Mouse (Mus musculus): ENCODE data around the gene BC030867. TPM values are rescaled to one million over a fixed set of nuclear protein-coding genes. Genes with fewer than 3 reads are reported as not detected.
A peak's percentile ranks its signal among the peaks of the same experiment; 100 is the strongest.

The BC030867 gene
- polyA plus RNA-seq, 1 experiment: 1.9 TPM

DNA sequence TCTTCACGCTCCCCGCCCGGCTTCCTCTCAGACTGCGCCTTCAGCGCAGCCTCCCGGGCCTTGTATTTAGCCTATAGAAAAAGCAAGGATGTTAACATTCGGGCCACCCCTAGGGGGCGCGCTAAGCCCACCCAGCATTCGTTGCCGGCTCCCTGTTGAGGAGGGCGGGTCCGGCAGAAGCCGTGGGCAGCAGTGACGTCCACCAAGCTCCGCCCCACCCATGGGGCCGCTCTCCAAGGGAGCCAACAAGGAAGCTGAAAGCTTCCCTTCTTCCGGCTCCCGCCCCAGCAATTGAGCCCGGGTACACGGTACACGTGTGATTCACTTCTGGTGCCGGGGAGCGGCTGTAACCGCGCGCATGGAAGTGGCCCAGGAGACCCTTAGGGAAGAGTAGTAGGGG lies 60.3 kb downstream of the BC030867 start:
- Histone ChIP-seq H3K4me3 (ENCODE audit: extremely low read depth, insufficient read depth, insufficient read length) (peak overlapping the region; percentile 55; the same call in 1 of the 2 replicates), H3K27me3 (ENCODE audit: control insufficient read depth, insufficient read depth, low read length) (no peaks in the 10 kb centered on the region), H3K27ac (ENCODE audit: insufficient read depth, low read length) (peak overlapping the region; percentile 76), H3K4me1 (ENCODE audit: control insufficient read depth, insufficient read depth, insufficient read length) (peaks cover 17% of the 10 kb centered on the region; the same call in 1 of the 2 replicates), H3K36me3 (ENCODE audit: control insufficient read depth, insufficient read depth, low read length) (peaks cover 40% of the 10 kb centered on the region)
- DNase-seq (ENCODE audit: low read depth in 1 of 2, low spot score in 2 of 2): peak; percentile 88 to 94
- 1% methylated on average over 27 of the region's 27 CpGs for WGBS
- TF ChIP-seq POLR2A (IDR thresholded peaks at IDR 0.05; ENCODE audit: low read depth, low read length) (no peak), CTCF (IDR thresholded peaks at IDR 0.05; ENCODE audit: extremely low read depth, insufficient read depth, insufficient read length, insufficient replicate concordance) (peak; percentile 94)

DNA sequence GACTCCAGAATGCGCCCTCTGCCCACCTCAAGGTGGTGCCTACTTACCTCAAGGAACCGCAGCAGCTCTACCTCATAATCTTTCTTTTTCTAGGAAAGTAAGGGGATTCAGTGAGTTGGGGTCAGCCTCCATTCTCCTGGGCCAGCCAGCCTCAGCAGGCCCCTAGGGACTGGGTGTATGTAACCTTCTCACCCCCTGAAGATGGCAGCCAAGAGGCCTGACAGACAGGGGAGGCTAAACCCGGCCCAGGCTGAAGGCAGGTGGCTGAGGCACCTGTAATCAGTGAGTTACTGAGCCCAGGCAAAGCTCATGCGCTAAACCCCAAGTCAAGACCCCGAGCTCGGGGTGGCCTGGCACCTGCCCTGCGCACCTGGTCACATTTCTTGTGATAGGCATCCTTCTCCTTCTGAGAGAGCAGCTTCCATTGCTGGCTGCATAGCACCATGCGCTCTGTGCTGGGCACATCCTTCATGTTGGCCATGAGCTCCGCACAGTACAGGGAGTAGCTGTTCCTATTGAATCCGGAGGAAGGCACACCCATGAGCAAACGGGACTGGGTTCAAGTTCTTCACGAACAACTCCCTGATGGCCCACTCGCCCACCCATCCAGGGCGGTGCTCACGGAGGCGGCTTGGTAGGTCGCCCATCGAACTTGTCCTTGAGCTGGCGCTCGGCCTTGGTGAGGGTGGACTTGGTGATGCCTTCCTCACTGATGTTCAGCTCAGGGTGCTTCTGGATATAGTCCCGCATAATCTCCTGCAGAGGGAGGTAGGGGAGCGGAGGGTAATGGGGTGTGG lies 61.3 kb downstream of the BC030867 start:
- Histone ChIP-seq H3K4me1 (ENCODE audit: control insufficient read depth, insufficient read depth, insufficient read length) (peaks cover 17% of the 10 kb centered on the region; the same call in 1 of the 2 replicates), H3K36me3 (ENCODE audit: control insufficient read depth, insufficient read depth, low read length) (peaks cover 46% of the 10 kb centered on the region), H3K4me3 (ENCODE audit: extremely low read depth, insufficient read depth, insufficient read length) (peak overlapping the region; percentile 55; the same call in 1 of the 2 replicates), H3K27ac (ENCODE audit: insufficient read depth, low read length) (no peak overlapping the region; the same call in 1 of the 2 replicates), H3K27me3 (ENCODE audit: control insufficient read depth, insufficient read depth, low read length) (no peaks in the 10 kb centered on the region)
- no peak for DNase-seq (ENCODE audit: low read depth in 1 of 2, low spot score in 2 of 2)
- TF ChIP-seq POLR2A (IDR thresholded peaks at IDR 0.05; ENCODE audit: low read depth, low read length) (no peak; the same call in 1 of the 2 replicates), CTCF (IDR thresholded peaks at IDR 0.05; ENCODE audit: extremely low read depth, insufficient read depth, insufficient read length, insufficient replicate concordance) (no peak)
- WGBS: 86% methylated on average over 22 of the region's 22 CpGs

DNA sequence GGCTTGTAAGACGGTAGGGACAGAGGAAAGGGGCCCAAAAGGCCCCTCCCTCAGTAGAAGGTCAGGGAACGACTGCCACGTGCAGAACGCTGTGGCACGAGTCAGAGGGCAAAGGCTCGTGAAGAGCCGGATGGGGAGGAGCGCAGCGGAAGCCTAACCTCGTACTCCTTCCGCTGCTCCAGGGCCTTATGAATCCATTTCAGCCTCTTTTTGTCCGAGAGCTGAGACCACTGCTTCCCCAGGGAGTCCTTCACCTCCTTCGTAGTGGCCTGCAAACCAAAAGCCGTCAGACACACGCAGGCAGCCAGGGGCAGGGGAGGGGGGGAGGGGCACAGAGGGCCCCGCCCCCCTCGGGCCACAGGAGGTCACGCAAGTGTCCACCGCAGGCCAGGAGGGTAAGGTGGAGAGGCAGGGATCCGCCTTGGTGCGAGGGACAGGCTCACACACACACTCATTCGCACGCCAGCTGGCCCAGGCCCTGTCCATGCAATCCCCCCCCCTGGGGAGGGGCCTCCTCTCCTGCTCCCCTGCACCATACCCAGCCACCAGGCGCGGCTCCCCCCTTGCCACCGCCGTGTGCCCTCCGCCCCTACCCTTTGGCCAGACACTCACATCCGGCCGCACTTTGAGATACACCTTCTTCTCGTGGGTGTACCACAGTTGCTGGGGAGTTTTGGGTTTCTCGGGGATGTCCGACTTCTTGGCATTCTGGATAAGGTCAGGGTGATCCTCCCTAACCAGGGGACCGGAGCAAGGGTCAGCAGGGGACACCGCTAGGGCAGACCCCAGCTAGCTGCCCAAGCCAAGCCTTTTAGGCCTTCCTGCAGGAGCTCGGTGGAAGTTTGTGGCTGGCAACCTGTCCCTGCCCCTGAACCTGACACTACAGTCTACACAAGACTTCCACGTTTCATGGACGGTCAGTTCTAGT lies 62.4 kb downstream of the BC030867 start:
- TF ChIP-seq POLR2A (IDR thresholded peaks at IDR 0.05; ENCODE audit: low read depth, low read length) (no peak), CTCF (IDR thresholded peaks at IDR 0.05; ENCODE audit: extremely low read depth, insufficient read depth, insufficient read length, insufficient replicate concordance) (no peak)
- no peak for DNase-seq (ENCODE audit: low read depth in 1 of 2, low spot score in 2 of 2)
- peaks cover 22% of the 10 kb centered on the region; the same call in 1 of the 2 replicates for H3K4me1 ChIP-seq (ENCODE audit: control insufficient read depth, insufficient read depth, insufficient read length)
- no peak overlapping the region for H3K27ac ChIP-seq (ENCODE audit: insufficient read depth, low read length)
- peaks cover 46% of the 10 kb centered on the region for H3K36me3 ChIP-seq (ENCODE audit: control insufficient read depth, insufficient read depth, low read length)
- WGBS: 85% methylated on average over 33 of the region's 38 CpGs
- no peak overlapping the region for H3K4me3 ChIP-seq (ENCODE audit: extremely low read depth, insufficient read depth, insufficient read length)
- no peaks in the 10 kb centered on the region for H3K27me3 ChIP-seq (ENCODE audit: control insufficient read depth, insufficient read depth, low read length)

DNA sequence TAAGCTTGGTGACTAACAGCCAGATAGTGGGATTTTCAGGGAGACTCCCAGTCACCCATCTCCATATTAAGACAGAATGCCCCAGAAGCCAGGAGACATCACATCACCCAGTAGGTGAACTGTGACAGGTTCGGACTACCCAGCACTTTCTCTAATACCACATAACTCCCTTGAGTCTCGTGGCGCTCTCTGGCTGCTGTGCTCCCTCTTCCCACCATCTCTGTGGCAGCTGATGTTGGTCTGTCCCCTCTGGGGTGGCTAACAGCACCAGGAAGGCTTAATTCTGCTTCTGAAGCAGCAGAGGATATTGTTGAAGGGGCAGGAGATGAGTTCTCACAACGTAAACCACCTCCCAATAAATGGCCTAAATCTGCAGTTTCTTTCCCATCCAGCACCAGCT lies 63.3 kb downstream of the BC030867 start:
- H3K36me3 ChIP-seq (ENCODE audit: control insufficient read depth, insufficient read depth, low read length): peaks cover 38% of the 10 kb centered on the region
- 93% methylated on average over 4 of the region's 4 CpGs for WGBS
- TF ChIP-seq POLR2A (IDR thresholded peaks at IDR 0.05; ENCODE audit: low read depth, low read length) (no peak), CTCF (IDR thresholded peaks at IDR 0.05; ENCODE audit: extremely low read depth, insufficient read depth, insufficient read length, insufficient replicate concordance) (no peak)
- H3K4me3 ChIP-seq (ENCODE audit: extremely low read depth, insufficient read depth, insufficient read length): no peak overlapping the region
- no peaks in the 10 kb centered on the region for H3K27me3 ChIP-seq (ENCODE audit: control insufficient read depth, insufficient read depth, low read length)
- no peak for DNase-seq (ENCODE audit: low read depth in 1 of 2, low spot score in 2 of 2)
- peaks cover 26% of the 10 kb centered on the region; the same call in 1 of the 2 replicates for H3K4me1 ChIP-seq (ENCODE audit: control insufficient read depth, insufficient read depth, insufficient read length)
- no peak overlapping the region for H3K27ac ChIP-seq (ENCODE audit: insufficient read depth, low read length)

DNA sequence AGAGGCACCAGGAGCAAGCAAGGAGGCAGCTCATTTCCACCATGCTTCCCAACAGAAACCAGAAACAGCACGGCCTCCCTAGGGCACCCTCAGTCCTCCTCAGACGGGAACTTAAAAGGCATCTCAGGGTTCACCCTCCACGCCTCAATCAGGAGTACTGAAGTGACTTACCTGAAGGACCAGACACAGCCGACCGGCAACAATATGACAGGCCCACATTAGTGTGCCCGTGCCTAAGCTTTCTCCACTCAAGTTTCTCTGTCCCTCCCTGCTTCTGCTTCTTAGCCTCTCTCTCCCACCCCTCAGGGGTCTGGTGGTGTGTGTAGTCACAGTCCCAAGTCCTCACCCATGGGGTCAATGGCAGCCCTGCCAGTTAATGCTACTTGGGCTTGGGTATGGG lies 63.9 kb downstream of the BC030867 start:
- TF ChIP-seq POLR2A (IDR thresholded peaks at IDR 0.05; ENCODE audit: low read depth, low read length) (no peak), CTCF (IDR thresholded peaks at IDR 0.05; ENCODE audit: extremely low read depth, insufficient read depth, insufficient read length, insufficient replicate concordance) (no peak)
- WGBS: 94% methylated on average over 6 of the region's 6 CpGs
- H3K27ac ChIP-seq (ENCODE audit: insufficient read depth, low read length): no peak overlapping the region
- H3K36me3 ChIP-seq (ENCODE audit: control insufficient read depth, insufficient read depth, low read length): peaks cover 33% of the 10 kb centered on the region
- DNase-seq (ENCODE audit: low read depth in 1 of 2, low spot score in 2 of 2): no peak
- no peak overlapping the region for H3K4me3 ChIP-seq (ENCODE audit: extremely low read depth, insufficient read depth, insufficient read length)
- peaks cover 26% of the 10 kb centered on the region; the same call in 1 of the 2 replicates for H3K4me1 ChIP-seq (ENCODE audit: control insufficient read depth, insufficient read depth, insufficient read length)
- no peaks in the 10 kb centered on the region for H3K27me3 ChIP-seq (ENCODE audit: control insufficient read depth, insufficient read depth, low read length)

DNA sequence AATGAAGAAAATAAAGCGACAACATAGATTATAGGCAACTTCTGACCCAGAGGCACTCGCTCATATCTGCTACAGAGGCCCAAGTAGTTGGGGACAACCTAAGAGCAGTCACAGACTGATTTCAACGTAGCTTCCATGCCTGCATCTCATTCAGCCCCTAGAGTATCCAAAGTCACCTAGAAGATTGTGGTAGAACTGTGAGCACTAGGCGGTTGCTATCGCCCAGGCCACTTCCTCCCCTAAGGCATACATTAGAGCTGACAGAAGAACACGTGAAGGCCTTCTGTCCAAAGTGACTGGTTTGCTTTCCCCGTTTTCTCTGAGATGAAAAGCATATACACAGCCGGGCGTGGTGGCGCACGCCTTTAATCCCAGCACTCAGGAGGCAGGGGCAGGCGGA lies 65.6 kb downstream of the BC030867 start:
- no peak for DNase-seq (ENCODE audit: low read depth in 1 of 2, low spot score in 2 of 2)
- H3K27me3 ChIP-seq (ENCODE audit: control insufficient read depth, insufficient read depth, low read length): no peaks in the 10 kb centered on the region
- no peak overlapping the region for H3K4me3 ChIP-seq (ENCODE audit: extremely low read depth, insufficient read depth, insufficient read length)
- peaks cover 21% of the 10 kb centered on the region; the same call in 1 of the 2 replicates for H3K4me1 ChIP-seq (ENCODE audit: control insufficient read depth, insufficient read depth, insufficient read length)
- no peak overlapping the region for H3K27ac ChIP-seq (ENCODE audit: insufficient read depth, low read length)
- TF ChIP-seq POLR2A (IDR thresholded peaks at IDR 0.05; ENCODE audit: low read depth, low read length): no peak
- no peak for TF ChIP-seq CTCF (IDR thresholded peaks at IDR 0.05; ENCODE audit: extremely low read depth, insufficient read depth, insufficient read length, insufficient replicate concordance)
- H3K36me3 ChIP-seq (ENCODE audit: control insufficient read depth, insufficient read depth, low read length): peaks cover 26% of the 10 kb centered on the region
- WGBS: 86% methylated on average over 12 of the region's 12 CpGs

Other genes starting within 250 kb of the BC030867 start
- gene Mpp3, start 220.4 kb upstream of the BC030867 start, polyA plus RNA-seq (2012; rRNA removed): 2.1 and 2.7 TPM in 2 replicates
- 12.3 and 12.8 TPM in 2 replicates for gene Cd300lg, start 207.4 kb upstream of the BC030867 start, polyA plus RNA-seq (2012; rRNA removed)
- gene Mpp2, start 160.4 kb upstream of the BC030867 start, polyA plus RNA-seq (2012; rRNA removed): 7.5 TPM in 2 replicates
- gene Ppy, start 147.6 kb upstream of the BC030867 start, polyA plus RNA-seq (2012; rRNA removed): 0.29 and 0.50 TPM in 2 replicates
- 0.72 TPM in 1 of 2 replicates, not detected in the other for gene Pyy, start 141.1 kb upstream of the BC030867 start, polyA plus RNA-seq (2012; rRNA removed)
- 0.20 and 0.58 TPM in 2 replicates for gene Nags, start 103.4 kb upstream of the BC030867 start, polyA plus RNA-seq (2012; rRNA removed)
- gene Tmem101, start 92.5 kb upstream of the BC030867 start, polyA plus RNA-seq (2012; rRNA removed): 15.2 and 18.5 TPM in 2 replicates
- gene Lsm12, start 63.6 kb upstream of the BC030867 start, polyA plus RNA-seq (2012; rRNA removed): 18.0 and 22.7 TPM in 2 replicates
- 63.9 and 72.3 TPM in 2 replicates for gene G6pc3, start 59.3 kb upstream of the BC030867 start, polyA plus RNA-seq (2012; rRNA removed)
- 71.9 and 97.7 TPM in 2 replicates for gene Hdac5, start 18.7 kb upstream of the BC030867 start, polyA plus RNA-seq (2012; rRNA removed)
- 0.13 and 0.19 TPM in 2 replicates for gene Asb16, start 19.9 kb downstream of the BC030867 start, polyA plus RNA-seq (2012; rRNA removed)
- gene Tmub2, start 36.0 kb downstream of the BC030867 start, polyA plus RNA-seq (2012; rRNA removed): 31.6 and 41.1 TPM in 2 replicates
- gene Atxn7l3, start 47.7 kb downstream of the BC030867 start, polyA plus RNA-seq (2012; rRNA removed): 39.8 and 45.1 TPM in 2 replicates
- gene Ubtf, start 70.9 kb downstream of the BC030867 start, polyA plus RNA-seq (2012; rRNA removed): 29.9 and 30.7 TPM in 2 replicates
- gene Slc4a1, start 117.3 kb downstream of the BC030867 start, polyA plus RNA-seq (2012; rRNA removed): 301 and 381 TPM in 2 replicates
- gene Rundc3a, start 144.5 kb downstream of the BC030867 start, polyA plus RNA-seq (2012; rRNA removed): 3.6 and 4.0 TPM in 2 replicates
- 348 and 407 TPM in 2 replicates for gene Slc25a39, start 159.1 kb downstream of the BC030867 start, polyA plus RNA-seq (2012; rRNA removed)
- gene Grn, start 181.4 kb downstream of the BC030867 start, polyA plus RNA-seq (2012; rRNA removed): 232 and 240 TPM in 2 replicates
- 4.1 and 5.2 TPM in 2 replicates for gene Fam171a2, start 198.8 kb downstream of the BC030867 start, polyA plus RNA-seq (2012; rRNA removed)
- gene Itga2b, start 221.2 kb downstream of the BC030867 start, polyA plus RNA-seq (2012; rRNA removed): 60.4 and 60.8 TPM in 2 replicates